Mouse (Mus musculus) right cerebral cortex, adult 18-20 months (tissue): ENCODE data around the gene Pgm1.

Source experiments
- DNase-seq: peaks from one replicate; pipeline ENCODE4 v3.0.0; 2022; ENCODE audit warnings: mixed read lengths

Pgm1 gene

GRCm38 (mm10) chr4:99958084-99958815 lies 29.0 kb downstream of the Pgm1 start:
- DNase-seq, result no peak

DNA sequence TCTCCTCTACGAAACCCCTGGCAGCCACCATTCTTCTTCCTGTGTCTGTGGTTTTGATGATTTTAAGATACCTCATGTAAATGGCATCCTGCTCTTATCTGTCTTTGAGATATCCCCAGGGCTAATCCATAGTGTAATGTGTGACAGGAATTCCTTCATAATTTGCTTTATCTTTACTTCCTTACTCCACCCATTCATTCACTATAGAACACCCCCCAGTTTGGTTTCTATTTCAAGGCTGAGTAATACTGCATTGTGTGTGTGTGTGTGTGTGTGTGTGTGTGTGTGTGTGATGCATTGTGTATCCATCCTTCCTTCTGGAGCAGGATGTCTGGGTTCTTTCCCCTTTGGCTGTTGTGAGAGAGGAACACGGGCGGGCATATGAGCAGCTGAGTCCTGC lies 30.1 kb downstream of the Pgm1 start:
- DNase-seq, result no peak

DNA sequence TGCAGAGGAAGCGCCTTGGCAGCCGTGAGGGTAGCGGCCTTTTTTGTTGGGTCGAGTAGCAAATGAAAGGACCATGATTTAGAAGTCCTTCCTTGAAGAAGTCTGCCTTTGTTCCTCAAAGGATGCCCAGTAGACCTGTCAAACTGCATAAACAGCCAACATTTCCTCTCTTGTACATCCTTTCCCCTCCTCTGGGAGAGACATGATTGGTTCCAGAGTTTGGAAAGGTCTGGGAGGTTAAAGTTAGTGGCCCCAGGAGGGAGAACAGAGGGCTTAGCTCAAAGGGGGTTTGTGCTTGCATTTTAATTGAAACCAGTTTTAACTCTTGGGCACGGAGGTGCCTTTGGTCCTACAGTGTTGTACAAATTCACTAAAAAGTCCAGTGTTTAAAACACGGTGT lies 37.3 kb downstream of the Pgm1 start:
- no peak for DNase-seq

GRCm38 (mm10) chr4:99969328-99969727 lies 40.1 kb downstream of the Pgm1 start:
- peak; percentile 19 for DNase-seq

DNA sequence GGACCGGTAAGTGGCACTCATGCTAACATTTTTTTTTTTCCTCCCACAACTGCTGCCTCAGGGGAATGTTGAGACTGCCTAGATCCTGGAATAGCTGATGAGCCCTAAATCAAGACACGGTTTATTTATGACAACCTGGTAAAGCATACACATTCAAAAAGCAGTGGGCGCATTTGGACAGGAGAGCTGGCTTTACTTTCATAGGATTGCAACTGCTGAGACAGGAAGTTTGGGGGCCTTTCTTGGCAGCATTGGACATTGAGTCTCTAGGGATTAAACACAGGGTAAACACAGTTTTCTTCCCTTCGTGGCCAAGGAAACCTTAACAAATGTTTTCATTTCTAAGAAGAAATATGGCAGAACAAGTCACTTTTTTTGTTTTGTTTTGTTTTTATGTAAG lies 40.9 kb downstream of the Pgm1 start:
- DNase-seq, result peak; percentile 18

DNA sequence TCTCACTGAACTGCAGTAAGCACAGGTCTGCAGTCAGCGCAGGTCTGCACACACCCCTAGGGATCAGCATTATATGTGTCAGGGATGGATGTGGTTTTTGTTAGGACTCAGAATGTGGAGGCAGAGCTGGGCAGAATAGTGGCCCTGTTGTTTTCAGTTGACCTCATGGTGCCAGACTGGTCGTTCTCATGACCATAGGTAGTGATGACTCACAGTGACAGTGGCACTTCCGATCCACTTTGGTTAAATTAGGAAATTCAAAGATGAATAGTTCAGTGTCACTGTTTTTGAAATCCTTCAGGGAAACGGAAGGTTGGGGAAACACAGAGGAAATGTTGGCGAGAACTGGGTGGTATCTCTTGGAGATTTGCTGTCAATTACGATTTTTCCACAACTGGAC lies 43.7 kb downstream of the Pgm1 start:
- no peak for DNase-seq

GRCm38 (mm10) chr4:99973931-99974330 lies 44.7 kb downstream of the Pgm1 start:
- no peak for DNase-seq

DNA sequence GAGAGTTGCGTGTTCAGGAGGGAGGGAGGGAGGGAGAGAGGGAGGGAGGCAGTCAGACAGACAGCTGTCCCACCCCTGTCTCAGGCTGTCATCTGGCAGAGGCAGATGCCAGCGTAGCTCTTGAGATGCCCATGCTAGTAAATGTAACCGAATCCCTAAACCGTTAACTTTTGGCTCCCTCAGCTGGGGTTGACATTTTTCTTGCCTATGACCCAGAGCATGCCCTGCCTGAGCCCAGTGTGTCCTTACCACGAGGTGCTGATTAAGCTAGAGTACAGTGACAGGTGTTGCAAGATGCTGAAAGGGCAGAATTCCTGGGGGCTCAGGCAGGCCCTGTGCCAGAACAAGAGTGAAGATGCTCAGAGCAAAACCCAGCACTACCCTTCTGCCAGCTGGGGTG lies 45.2 kb downstream of the Pgm1 start:
- DNase-seq, result no peak

GRCm38 (mm10) chr4:99979326-99979725 lies 50.1 kb downstream of the Pgm1 start:
- no peak for DNase-seq

DNA sequence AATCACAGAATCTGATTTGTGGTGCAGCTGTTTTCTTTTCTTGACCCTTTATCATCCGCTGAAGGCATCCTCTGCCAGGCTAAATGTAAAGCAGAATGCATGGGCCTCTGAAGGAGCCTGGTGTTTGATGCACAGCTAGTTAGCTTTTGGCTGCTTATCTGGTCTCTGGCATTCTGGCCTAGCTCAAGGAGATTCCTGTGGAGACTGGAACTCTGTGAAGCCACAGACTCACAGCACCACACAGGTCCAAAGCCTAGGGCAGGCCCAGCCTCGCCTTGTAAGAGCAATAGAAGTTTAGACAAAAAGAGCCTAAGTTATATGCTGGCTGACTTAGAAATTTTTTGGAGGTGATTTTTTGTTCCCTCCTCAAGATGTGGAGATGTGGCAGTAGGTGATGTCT lies 52.0 kb downstream of the Pgm1 start:
- DNase-seq, result no peak

- DNase-seq, result no peak
These were observed 54.6 kb downstream of the Pgm1 start for GRCm38 (mm10) chr4:99983652-99984368.

GRCm38 (mm10) chr4:99984369-99984752 lies 55.1 kb downstream of the Pgm1 start:
- no peak for DNase-seq

DNA sequence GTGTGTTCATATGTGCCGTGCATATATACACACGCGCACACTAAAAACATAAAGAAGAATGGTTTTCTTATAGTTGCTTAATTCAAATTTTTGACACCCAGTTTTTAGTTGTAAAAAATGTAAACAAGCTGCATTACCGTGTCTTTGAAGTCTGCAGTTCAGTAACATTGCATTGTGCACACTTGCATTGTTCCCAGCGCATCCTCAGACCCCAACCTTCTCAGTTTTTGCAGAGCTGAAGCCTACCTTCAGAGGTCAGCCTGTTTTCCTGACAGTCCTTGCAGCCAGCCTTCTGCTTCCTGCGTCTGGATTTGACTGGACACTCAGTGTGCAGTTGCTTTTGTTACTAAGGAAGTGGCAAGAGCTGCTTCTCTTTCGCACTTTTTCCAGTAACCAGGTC lies 55.9 kb downstream of the Pgm1 start:
- no peak for DNase-seq

GRCm38 (mm10) chr4:99985631-99986030 lies 56.4 kb downstream of the Pgm1 start:
- no peak for DNase-seq

DNA sequence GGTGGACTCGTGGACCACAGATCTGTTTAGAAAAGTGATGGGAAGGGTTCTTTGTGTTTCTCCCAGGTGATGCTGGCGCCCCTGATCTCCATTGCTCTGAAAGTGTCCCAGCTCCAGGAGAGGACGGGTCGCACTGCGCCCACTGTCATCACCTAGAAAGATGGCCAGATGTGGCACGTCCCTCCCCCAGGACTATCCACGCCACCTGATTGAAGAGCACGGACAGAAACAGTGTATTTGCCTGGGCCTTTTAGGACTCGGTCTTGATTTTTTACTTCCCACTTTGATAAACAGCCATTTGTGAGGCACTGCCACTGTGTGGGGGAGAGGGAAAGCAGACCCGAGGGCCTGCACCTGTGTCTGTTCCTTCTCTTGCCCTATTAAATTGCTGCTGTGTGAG lies 57.4 kb downstream of the Pgm1 start:
- DNase-seq, result no peak

- no peak for DNase-seq
These were observed 59.6 kb downstream of the Pgm1 start for GRCm38 (mm10) chr4:99988771-99989170.

GRCm38 (mm10) chr4:100000971-100001370 lies 71.8 kb downstream of the Pgm1 start:
- no peak for DNase-seq

- no peak for DNase-seq
These were observed 72.6 kb downstream of the Pgm1 start for GRCm38 (mm10) chr4:100001806-100002205.

GRCm38 (mm10) chr4:100007721-100008120 lies 78.5 kb downstream of the Pgm1 start:
- no peak for DNase-seq

- DNase-seq, result peak; percentile 57
These were observed 79.3 kb downstream of the Pgm1 start for GRCm38 (mm10) chr4:100008371-100009090.

- DNase-seq, result no peak
These were observed 80.0 kb downstream of the Pgm1 start for GRCm38 (mm10) chr4:100009211-100009678.

DNA sequence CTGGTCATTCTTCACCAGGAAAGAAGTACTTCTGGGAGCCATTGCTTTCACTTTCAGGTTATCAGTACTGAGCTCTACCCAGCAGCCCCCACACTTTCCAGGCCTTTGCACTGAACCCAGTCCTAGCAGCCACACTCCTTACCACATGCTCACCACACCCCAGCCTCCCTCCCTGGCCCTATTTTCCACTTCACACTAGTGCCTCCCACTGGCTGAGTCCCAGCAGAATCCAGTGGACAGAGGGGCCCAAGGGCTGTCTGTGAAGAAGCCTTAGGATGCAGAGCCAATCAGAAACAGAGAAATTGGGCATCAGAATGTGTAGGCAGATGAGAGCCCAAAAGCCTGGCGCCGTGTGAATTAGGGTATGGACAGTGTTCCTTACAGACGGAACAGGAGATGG lies 81.7 kb downstream of the Pgm1 start:
- no peak for DNase-seq

DNA sequence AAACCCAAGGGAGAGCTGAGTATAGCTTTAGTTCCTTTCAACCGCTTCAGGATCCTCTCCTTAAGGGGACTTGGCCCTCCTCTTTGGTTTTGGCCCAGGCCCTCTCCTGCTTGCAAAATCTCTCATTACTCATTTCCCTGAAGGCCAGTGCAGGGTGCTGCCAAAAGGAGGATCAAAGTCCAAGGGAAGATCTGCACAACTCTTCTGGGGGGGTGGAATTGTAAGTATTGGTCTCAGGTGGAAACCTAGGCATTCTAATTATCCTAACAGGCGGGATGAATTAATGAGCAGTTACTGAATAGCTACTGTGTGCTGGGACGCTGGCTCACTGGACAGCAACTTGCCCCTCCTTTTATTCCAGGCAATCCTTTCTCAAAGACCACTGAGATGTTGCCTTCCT lies 82.3 kb downstream of the Pgm1 start:
- DNase-seq, result no peak
